Mouse (Mus musculus) hindbrain, embryonic 12.5 days (tissue): ENCODE measurements around the gene Morf4l2. TPM values are rescaled to one million over a fixed set of nuclear protein-coding genes. Genes with fewer than 3 reads are reported as not detected.
"Not testable (repeated sequence)": the region's sequence is repeated elsewhere in the genome, so short reads cannot be mapped to it uniquely, and the experiment has no call there.

Experiments used
- ATAC-seq: fragments of 200-750 bp; cut with Nextera tagmentation; 2 replicates; pipeline ENCODE4 v1.8.0; 2017; ENCODE audit warnings: moderate TSS enrichment; ENCODE audit not compliant: low FRiP score
- H3K27ac ChIP-seq: fragments of 300-500 bp; sonication (generic); 2 replicates; pipeline ENCODE4 v1.5.1; 2016; ENCODE audit warnings: mild to moderate bottlenecking
- H3K27me3 ChIP-seq: fragments of 300-500 bp; sonication (generic); 2 replicates; pipeline ENCODE4 v1.6.1; 2016; ENCODE audit warnings: mild to moderate bottlenecking
- H3K36me3 ChIP-seq: fragments of 300-500 bp; sonication (generic); 2 replicates; pipeline ENCODE4 v1.6.1; 2016; ENCODE audit warnings: mild to moderate bottlenecking
- H3K4me1 ChIP-seq: fragments of 300-500 bp; sonication (generic); 2 replicates; pipeline ENCODE4 v1.6.1; 2016
- H3K4me2 ChIP-seq: fragments of 300-500 bp; sonication (generic); replicated peaks from 2 replicates; pipeline ENCODE4 v1.6.1; 2016; ENCODE audit warnings: mild to moderate bottlenecking
- H3K4me3 ChIP-seq: fragments of 300-500 bp; sonication (generic); 2 replicates; pipeline ENCODE4 v1.5.1; 2016; ENCODE audit warnings: mild to moderate bottlenecking
- H3K9ac ChIP-seq: fragments of 300-500 bp; sonication (generic); 2 replicates; pipeline ENCODE4 v1.6.1; 2016; ENCODE audit warnings: mild to moderate bottlenecking, moderate library complexity
- H3K9me3 ChIP-seq: fragments of 300-500 bp; sonication (generic); replicated peaks from 2 replicates; pipeline ENCODE4 v1.6.1; 2016; ENCODE audit warnings: mild to moderate bottlenecking
- WGBS: fragments of 180-500 bp; shearing (Covaris S2); methylation state at CpG from one replicate; pipeline ENCODE4 v1.1.7; 2016; 5-methylcytosine and 5-hydroxymethylcytosine counted together
- polyA plus RNA-seq: library from polyadenylated mRNA; unstranded; fragments of >200 nt; fragmentation: Nextera tagmentation; extraction: Ambion mirVana; gene quantifications from 2 replicates; pipeline ENCODE4 v1.2.1, GENCODE M21; 2016

Gene Morf4l2
- polyA plus RNA-seq, 1 experiment from 2014 or later = 569 TPM

DNA sequence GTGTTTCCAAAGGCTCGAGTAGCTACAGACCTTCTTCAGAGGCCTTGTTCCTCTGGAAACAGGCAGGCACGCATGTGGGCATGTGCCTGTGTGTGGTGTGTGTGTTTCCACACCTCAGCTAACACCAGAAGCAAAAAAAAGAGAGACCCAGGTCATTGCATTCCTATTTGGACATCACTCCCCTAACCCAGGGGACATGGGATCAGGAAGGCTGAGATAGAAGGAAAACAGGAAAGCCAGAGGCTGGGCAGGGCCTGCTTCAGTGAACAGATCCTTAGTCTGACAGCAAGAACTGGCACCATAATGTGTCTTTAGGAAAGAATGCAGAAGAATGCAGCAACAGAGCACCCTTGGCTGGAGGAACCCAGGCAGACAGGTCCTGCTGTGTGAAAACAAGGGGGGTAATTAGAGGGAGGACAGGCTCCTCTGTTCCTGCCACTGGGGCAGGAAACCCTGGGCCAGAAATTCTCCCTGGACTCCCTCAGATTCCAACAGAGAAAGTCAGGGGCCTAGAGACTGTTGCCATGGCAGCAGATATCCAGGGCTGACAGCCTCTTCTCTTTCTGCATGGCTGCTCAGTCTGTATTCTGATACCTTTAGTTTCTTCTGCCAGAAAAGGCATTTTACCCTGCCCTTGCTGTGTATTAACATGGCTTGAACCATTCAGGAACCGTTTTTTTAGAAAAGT is 51.7 kb downstream of the Morf4l2 start:
- not testable (repeated sequence) for H3K4me2 ChIP-seq, H3K27me3 ChIP-seq, H3K4me3 ChIP-seq, H3K9me3 ChIP-seq, H3K4me1 ChIP-seq, H3K9ac ChIP-seq, H3K36me3 ChIP-seq
- H3K27ac ChIP-seq = peak overlapping the region; percentile 62
- peak; percentile 91 for ATAC-seq
- WGBS = 31% methylated on average over 3 of the region's 3 CpGs

Other genes starting within 250 kb of the Morf4l2 start
- gene Kir3dl1, start 225.7 kb downstream of the Morf4l2 start, polyA plus RNA-seq = not detected in 2 replicates
- gene Kir3dl2, start 199.6 kb downstream of the Morf4l2 start, polyA plus RNA-seq = not detected in 2 replicates
- gene Tceal3, start 152.8 kb downstream of the Morf4l2 start, polyA plus RNA-seq = 31.4 and 42.0 TPM in 2 replicates
- gene Tceal1, start 35.7 kb downstream of the Morf4l2 start, polyA plus RNA-seq = 12.9 and 14.2 TPM in 2 replicates
- gene Glra4, start 36.5 kb upstream of the Morf4l2 start, polyA plus RNA-seq = 0.17 and 0.18 TPM in 2 replicates
- gene Plp1, start 79.0 kb upstream of the Morf4l2 start, polyA plus RNA-seq = 12.2 and 15.9 TPM in 2 replicates
- gene Rab9b, start 125.1 kb upstream of the Morf4l2 start, polyA plus RNA-seq = 8.5 and 10.1 TPM in 2 replicates
- gene H2bfm, start 183.6 kb upstream of the Morf4l2 start, polyA plus RNA-seq = not detected in 2 replicates
- gene Tmsb15b2, start 231.8 kb upstream of the Morf4l2 start, polyA plus RNA-seq = 82.4 and 101 TPM in 2 replicates
- gene Tmsb15l, start 233.2 kb upstream of the Morf4l2 start, polyA plus RNA-seq = 10.6 TPM in 2 replicates
- gene Tmsb15b1, start 233.2 kb upstream of the Morf4l2 start, polyA plus RNA-seq = 28.8 and 37.6 TPM in 2 replicates
- 136 and 137 TPM in 2 replicates for gene Zcchc18, start 249.5 kb upstream of the Morf4l2 start, polyA plus RNA-seq